Mouse (Mus musculus): ENCODE measurements around the gene Slc6a13. TPM values are rescaled to one million over a fixed set of nuclear protein-coding genes. Genes with fewer than 3 reads are reported as not detected.

The Slc6a13 gene
- polyA plus RNA-seq, 1 experiment from 2014 or later = 0.87 TPM

- Histone ChIP-seq H3K4me1 (ENCODE audit: control insufficient read depth, insufficient read depth, low read length) (no peaks in the 10 kb centered on the region; the same call in 1 of the 2 replicates), H3K27ac (ENCODE audit: low read depth, low read length) (no peak overlapping the region), H3K27me3 (ENCODE audit: control insufficient read depth, insufficient read depth, low read length) (no peaks in the 10 kb centered on the region), H3K4me2 (ENCODE audit: low read depth, low read length) (no peak overlapping the region), H3K9me3 (ENCODE audit: control insufficient read depth, low read length) (no peaks in the 10 kb centered on the region), H3K9ac (replicated peaks; ENCODE audit: low read depth, low read length) (no peak overlapping the region), H3K36me3 (ENCODE audit: control insufficient read depth, insufficient read depth, low read length) (peaks cover 9% of the 10 kb centered on the region), H3K4me3 (ENCODE audit: low read depth, low read length) (no peak overlapping the region)
- no peak for ATAC-seq (ENCODE audit: low read depth)
- WGBS = 82% methylated on average over 8 of the region's 8 CpGs
Measured at GRCm38 (mm10) chr6:121380576-121380975, 80.5 kb downstream of the Slc6a13 start.

- Histone ChIP-seq H3K27ac (ENCODE audit: low read depth, low read length) (no peak overlapping the region), H3K4me1 (ENCODE audit: control insufficient read depth, insufficient read depth, low read length) (no peaks in the 10 kb centered on the region; the same call in 1 of the 2 replicates), H3K9me3 (ENCODE audit: control insufficient read depth, low read length) (no peaks in the 10 kb centered on the region), H3K9ac (replicated peaks; ENCODE audit: low read depth, low read length) (no peak overlapping the region), H3K4me2 (ENCODE audit: low read depth, low read length) (no peak overlapping the region), H3K36me3 (ENCODE audit: control insufficient read depth, insufficient read depth, low read length) (peaks cover 9% of the 10 kb centered on the region), H3K4me3 (ENCODE audit: low read depth, low read length) (no peak overlapping the region), H3K27me3 (ENCODE audit: control insufficient read depth, insufficient read depth, low read length) (no peaks in the 10 kb centered on the region)
- ATAC-seq (ENCODE audit: low read depth) = no peak
- 48% methylated on average over 10 of the region's 10 CpGs for WGBS
Measured at GRCm38 (mm10) chr6:121382071-121382470, 82.0 kb downstream of the Slc6a13 start.

- no peak overlapping the region for H3K27ac ChIP-seq (ENCODE audit: low read depth, low read length)
- 90% methylated on average over 3 of the region's 3 CpGs for WGBS
- H3K36me3 ChIP-seq (ENCODE audit: control insufficient read depth, insufficient read depth, low read length) = peaks cover 9% of the 10 kb centered on the region
- no peak overlapping the region for H3K9ac ChIP-seq (replicated peaks; ENCODE audit: low read depth, low read length)
- no peaks in the 10 kb centered on the region for H3K9me3 ChIP-seq (ENCODE audit: control insufficient read depth, low read length)
- no peak for ATAC-seq (ENCODE audit: low read depth)
- no peaks in the 10 kb centered on the region for H3K27me3 ChIP-seq (ENCODE audit: control insufficient read depth, insufficient read depth, low read length)
- H3K4me1 ChIP-seq (ENCODE audit: control insufficient read depth, insufficient read depth, low read length) = no peaks in the 10 kb centered on the region
- no peak overlapping the region for H3K4me3 ChIP-seq (ENCODE audit: low read depth, low read length)
- no peak overlapping the region for H3K4me2 ChIP-seq (ENCODE audit: low read depth, low read length)
Measured at GRCm38 (mm10) chr6:121385397-121385796, 85.4 kb downstream of the Slc6a13 start.

Small RNA genes lying within 50 kb of the gene (microRNA-seq; reads per million reads assigned to microRNA genes)
- not detected for gene Gm24855

Other genes starting within 250 kb of the Slc6a13 start
- 47.3 and 68.8 TPM in 2 replicates for gene Mical3, start 169.2 kb upstream of the Slc6a13 start, polyA plus RNA-seq (2014; fragmentation: Nextera tagmentation; extraction: Ambion mirVana)
- 12.7 and 13.7 TPM in 2 replicates for gene Pex26, start 116.6 kb upstream of the Slc6a13 start, polyA plus RNA-seq (2014; fragmentation: Nextera tagmentation; extraction: Ambion mirVana)
- 1.3 and 1.5 TPM in 2 replicates for gene Tuba8, start 89.5 kb upstream of the Slc6a13 start, polyA plus RNA-seq (2014; fragmentation: Nextera tagmentation; extraction: Ambion mirVana)
- 0.54 and 1.2 TPM in 2 replicates for gene Usp18, start 54.3 kb upstream of the Slc6a13 start, polyA plus RNA-seq (2014; fragmentation: Nextera tagmentation; extraction: Ambion mirVana)
- gene Slc6a12, start 42.8 kb downstream of the Slc6a13 start, polyA plus RNA-seq (2014; fragmentation: Nextera tagmentation; extraction: Ambion mirVana) = 1.7 TPM in 1 of 2 replicates, not detected in the other
- gene Iqsec3, start 173.5 kb downstream of the Slc6a13 start, polyA plus RNA-seq (2014; fragmentation: Nextera tagmentation; extraction: Ambion mirVana) = 20.0 and 22.8 TPM in 2 replicates

Data from neural tube, embryonic 14.5 days (tissue).